Mouse (Mus musculus): ENCODE measurements around the gene Pde6b.

Pde6b gene

GRCm38 (mm10) chr5:108462446-108462845 is 74.3 kb downstream of the Pde6b start:
- DNase-seq (ENCODE audit: low read depth) = no peak

DNA sequence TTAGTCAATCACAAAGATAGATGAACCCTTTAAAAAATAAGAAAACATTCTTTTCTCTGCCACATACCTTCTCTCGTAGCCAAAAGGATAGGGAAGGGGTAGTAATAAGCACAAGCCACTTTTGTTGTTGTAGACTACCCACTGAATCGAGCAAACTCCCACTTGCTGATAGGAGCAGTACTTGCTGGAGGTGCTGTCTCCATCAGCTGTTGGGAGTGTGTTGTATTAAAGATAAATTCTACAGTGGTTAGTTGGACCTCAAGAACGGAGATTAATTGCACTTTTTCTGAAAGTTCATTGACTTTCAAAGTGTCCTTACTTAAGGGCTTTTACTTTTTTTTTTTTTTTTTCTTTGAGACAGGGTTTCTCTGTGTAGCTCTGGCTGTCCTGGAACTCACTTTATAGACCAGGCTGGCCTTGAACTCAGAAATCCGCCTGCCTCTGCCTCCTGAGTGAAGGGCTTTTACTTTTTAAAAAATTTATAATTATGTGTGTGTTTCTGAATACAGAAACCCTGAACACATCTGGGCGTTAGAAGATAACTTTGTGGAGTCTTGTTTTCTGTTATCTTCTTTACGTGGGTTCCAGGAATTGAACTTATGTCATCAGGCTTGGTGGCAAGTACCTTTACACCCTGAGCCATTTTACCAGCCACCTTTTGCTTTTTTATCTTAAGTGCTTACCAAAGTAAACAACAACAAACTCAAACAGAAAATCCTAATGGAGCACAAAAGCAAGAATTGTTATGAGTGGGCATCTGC is 77.1 kb downstream of the Pde6b start:
- DNase-seq (ENCODE audit: low read depth) = no peak

GRCm38 (mm10) chr5:108466647-108467046 is 78.5 kb downstream of the Pde6b start:
- DNase-seq (ENCODE audit: low read depth) = peak; percentile 21

DNA sequence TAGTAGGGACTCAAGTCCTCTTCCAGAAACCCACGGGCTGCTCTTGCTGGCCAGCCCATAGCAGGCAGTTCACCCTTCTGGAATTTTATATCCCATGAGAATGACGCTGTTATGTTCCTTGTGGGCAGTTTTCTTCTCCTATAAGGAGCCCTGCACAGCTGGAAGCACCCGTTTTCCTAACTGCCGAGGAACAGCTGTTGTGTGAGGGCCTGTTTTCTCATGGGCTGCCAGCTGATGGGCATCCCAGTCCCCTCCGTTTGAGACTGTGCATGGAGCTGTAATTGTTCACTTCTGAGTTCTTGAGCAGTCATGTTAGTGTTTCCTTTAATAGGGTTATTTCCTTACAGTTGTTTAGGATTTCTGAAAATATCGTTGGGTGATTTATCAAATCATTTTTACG is 81.4 kb downstream of the Pde6b start:
- no peak for DNase-seq (ENCODE audit: low read depth)

GRCm38 (mm10) chr5:108473737-108474136 is 85.5 kb downstream of the Pde6b start:
- DNase-seq (ENCODE audit: low read depth) = no peak

- DNase-seq (ENCODE audit: low read depth) = no peak
These were observed 87.8 kb downstream of the Pde6b start for GRCm38 (mm10) chr5:108475977-108476376.

Data from 416B (cell line).